Mouse (Mus musculus) kidney, adult 2 months (tissue): ENCODE results near the gene Atoh1. TPM values are rescaled to one million over a fixed set of nuclear protein-coding genes. Genes with fewer than 3 reads are reported as not detected.

Experiments
- DNase-seq: peaks from one replicate; pipeline ENCODE4 v3.0.0; 2021
- H3K27ac ChIP-seq: fragments of 200-500 bp; 2 replicates; pipeline ENCODE4 v1.5.1; 2012; ENCODE audit warnings: low read depth, low read length, control low read depth, inconsistent platforms; ENCODE audit not compliant: insufficient read depth
- H3K27me3 ChIP-seq: fragments of 200-500 bp; replicated peaks from 2 replicates; pipeline ENCODE4 v1.6.1; 2012; ENCODE audit warnings: mild to moderate bottlenecking, moderate library complexity, low read length, inconsistent platforms; ENCODE audit not compliant: control insufficient read depth, insufficient read depth
- H3K36me3 ChIP-seq: fragments of 200-500 bp; 2 replicates; pipeline ENCODE4 v1.6.1; 2012; ENCODE audit warnings: mild to moderate bottlenecking, moderate library complexity, low read length, inconsistent platforms; ENCODE audit not compliant: control insufficient read depth, insufficient read depth
- H3K4me1 ChIP-seq: fragments of 200-500 bp; 2 replicates; pipeline ENCODE4 v1.6.1; 2011; ENCODE audit warnings: low read length; ENCODE audit not compliant: control insufficient read depth, insufficient read depth
- H3K4me3 ChIP-seq: fragments of 200-500 bp; 2 replicates; pipeline ENCODE4 v1.5.1; 2011; ENCODE audit warnings: mild to moderate bottlenecking, low read depth, low read length, control low read depth; ENCODE audit not compliant: insufficient read depth
- CTCF ChIP-seq: fragments of 200-500 bp; conservative IDR thresholded peaks from 2 replicates; pipeline ENCODE4 v1.5.1; 2011; ENCODE audit warnings: low read depth, mild to moderate bottlenecking, control low read depth, low read length, moderate library complexity, mixed read lengths; ENCODE audit not compliant: insufficient read depth, insufficient read length
- POLR2A ChIP-seq: fragments of 200-500 bp; IDR thresholded peaks from one replicate; pipeline ENCODE4 v1.6.1; 2011; ENCODE audit warnings: low read depth, low read length, control low read depth
- WGBS: fragments of 180-500 bp; shearing (Covaris S2); methylation state at CpG from one replicate; pipeline ENCODE4 v1.1.7; 2018; 5-methylcytosine and 5-hydroxymethylcytosine counted together
- polyA plus RNA-seq: library from polyadenylated mRNA; depleted of rRNA; stranded (reverse); fragments of >200 nt; gene quantifications from 2 replicates; pipeline ENCODE4 v1.2.3, GENCODE M21; 2012

Gene Atoh1
- polyA plus RNA-seq, 1 experiment: not detected

DNA sequence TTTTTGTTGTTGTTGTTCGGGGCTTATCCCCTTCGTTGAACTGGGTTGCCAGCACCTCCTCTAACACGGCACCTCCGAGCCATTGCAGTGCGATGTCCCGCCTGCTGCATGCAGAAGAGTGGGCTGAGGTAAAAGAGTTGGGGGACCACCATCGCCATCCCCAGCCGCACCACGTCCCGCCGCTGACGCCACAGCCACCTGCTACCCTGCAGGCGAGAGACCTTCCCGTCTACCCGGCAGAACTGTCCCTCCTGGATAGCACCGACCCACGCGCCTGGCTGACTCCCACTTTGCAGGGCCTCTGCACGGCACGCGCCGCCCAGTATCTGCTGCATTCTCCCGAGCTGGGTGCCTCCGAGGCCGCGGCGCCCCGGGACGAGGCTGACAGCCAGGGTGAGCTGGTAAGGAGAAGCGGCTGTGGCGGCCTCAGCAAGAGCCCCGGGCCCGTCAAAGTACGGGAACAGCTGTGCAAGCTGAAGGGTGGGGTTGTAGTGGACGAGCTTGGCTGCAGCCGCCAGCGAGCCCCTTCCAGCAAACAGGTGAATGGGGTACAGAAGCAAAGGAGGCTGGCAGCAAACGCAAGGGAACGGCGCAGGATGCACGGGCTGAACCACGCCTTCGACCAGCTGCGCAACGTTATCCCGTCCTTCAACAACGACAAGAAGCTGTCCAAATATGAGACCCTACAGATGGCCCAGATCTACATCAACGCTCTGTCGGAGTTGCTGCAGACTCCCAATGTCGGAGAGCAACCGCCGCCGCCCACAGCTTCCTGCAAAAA is 496 bp downstream of the Atoh1 start:
- under 1% methylated on average over 53 of the region's 53 CpGs for WGBS
- H3K4me3 ChIP-seq: peak overlapping the region; percentile 42
- TF ChIP-seq POLR2A (no peak), CTCF (no peak)
- no peak for DNase-seq
- 0 out of 2 replicates have a peak, but pooled peaks cover 4% of the 10 kb centered on the region for H3K4me1 ChIP-seq
- peaks cover 11% of the 10 kb centered on the region for H3K27me3 ChIP-seq
- H3K27ac ChIP-seq: no peak overlapping the region
- no peaks in the 10 kb centered on the region for H3K36me3 ChIP-seq

DNA sequence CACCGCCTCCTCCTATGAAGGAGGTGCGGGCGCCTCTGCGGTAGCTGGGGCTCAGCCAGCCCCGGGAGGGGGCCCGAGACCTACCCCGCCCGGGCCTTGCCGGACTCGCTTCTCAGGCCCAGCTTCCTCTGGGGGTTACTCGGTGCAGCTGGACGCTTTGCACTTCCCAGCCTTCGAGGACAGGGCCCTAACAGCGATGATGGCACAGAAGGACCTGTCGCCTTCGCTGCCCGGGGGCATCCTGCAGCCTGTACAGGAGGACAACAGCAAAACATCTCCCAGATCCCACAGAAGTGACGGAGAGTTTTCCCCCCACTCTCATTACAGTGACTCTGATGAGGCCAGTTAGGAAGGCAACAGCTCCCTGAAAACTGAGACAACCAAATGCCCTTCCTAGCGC is 1.1 kb downstream of the Atoh1 start:
- H3K4me3 ChIP-seq: no peak overlapping the region
- no peak for DNase-seq
- 1% methylated on average over 19 of the region's 19 CpGs for WGBS
- H3K27ac ChIP-seq: no peak overlapping the region
- H3K4me1 ChIP-seq: 0 out of 2 replicates have a peak, but pooled peaks cover 4% of the 10 kb centered on the region
- no peaks in the 10 kb centered on the region for H3K36me3 ChIP-seq
- H3K27me3 ChIP-seq: peaks cover 13% of the 10 kb centered on the region
- TF ChIP-seq POLR2A (no peak), CTCF (no peak)

DNA sequence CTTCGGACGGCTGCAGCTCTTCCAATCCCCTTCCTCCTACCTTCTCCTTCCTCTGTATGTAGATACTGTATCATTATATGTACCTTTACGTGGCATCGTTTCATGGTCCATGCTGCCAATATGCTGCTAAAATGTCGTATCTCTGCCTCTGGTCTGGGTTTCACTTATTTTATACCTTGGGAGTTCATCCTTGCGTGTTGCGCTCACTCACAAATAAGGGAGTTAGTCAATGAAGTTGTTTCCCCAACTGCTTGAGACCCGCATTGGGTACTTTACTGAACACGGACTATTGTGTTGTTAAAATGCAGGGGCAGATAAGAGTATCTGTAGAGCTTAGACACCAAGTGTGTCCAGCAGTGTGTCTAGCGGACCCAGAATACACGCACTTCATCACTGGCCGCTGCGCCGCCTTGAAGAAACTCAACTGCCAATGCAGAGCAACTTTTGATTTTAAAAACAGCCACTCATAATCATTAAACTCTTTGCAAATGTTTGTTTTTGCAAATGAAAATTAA is 1.6 kb downstream of the Atoh1 start:
- Histone ChIP-seq H3K4me3 (no peak overlapping the region), H3K27me3 (peaks cover 13% of the 10 kb centered on the region), H3K4me1 (0 out of 2 replicates have a peak, but pooled peaks cover 4% of the 10 kb centered on the region), H3K36me3 (no peaks in the 10 kb centered on the region), H3K27ac (no peak overlapping the region)
- no peak for TF ChIP-seq CTCF
- WGBS: 13% methylated on average over 14 of the region's 14 CpGs
- no peak for DNase-seq

DNA sequence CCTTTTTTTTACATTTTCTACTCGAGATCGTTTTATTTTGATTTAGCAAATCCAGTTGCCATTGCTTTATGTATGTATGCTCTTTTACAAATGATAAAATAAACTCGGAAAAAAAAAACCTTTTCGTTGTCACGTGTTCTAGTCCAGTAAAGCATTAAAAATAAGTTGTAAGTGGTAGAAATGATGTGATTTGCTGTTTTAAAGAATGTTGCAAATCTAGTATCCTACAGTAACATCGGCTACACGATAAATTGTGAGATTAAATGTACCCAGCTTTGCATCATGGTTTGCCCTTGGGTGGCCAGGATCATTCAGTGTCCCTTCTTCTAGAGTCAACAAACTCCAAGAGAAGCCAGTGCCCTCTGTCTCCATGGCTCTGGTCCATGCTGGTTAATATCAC is 2.2 kb downstream of the Atoh1 start:
- no peak overlapping the region for H3K4me3 ChIP-seq
- no peak for DNase-seq
- H3K27me3 ChIP-seq: peaks cover 13% of the 10 kb centered on the region
- 0 out of 2 replicates have a peak, but pooled peaks cover 4% of the 10 kb centered on the region for H3K4me1 ChIP-seq
- H3K27ac ChIP-seq: no peak overlapping the region
- no peaks in the 10 kb centered on the region for H3K36me3 ChIP-seq
- TF ChIP-seq POLR2A (no peak), CTCF (no peak)
- WGBS: 8% methylated on average over 7 of the region's 7 CpGs

DNA sequence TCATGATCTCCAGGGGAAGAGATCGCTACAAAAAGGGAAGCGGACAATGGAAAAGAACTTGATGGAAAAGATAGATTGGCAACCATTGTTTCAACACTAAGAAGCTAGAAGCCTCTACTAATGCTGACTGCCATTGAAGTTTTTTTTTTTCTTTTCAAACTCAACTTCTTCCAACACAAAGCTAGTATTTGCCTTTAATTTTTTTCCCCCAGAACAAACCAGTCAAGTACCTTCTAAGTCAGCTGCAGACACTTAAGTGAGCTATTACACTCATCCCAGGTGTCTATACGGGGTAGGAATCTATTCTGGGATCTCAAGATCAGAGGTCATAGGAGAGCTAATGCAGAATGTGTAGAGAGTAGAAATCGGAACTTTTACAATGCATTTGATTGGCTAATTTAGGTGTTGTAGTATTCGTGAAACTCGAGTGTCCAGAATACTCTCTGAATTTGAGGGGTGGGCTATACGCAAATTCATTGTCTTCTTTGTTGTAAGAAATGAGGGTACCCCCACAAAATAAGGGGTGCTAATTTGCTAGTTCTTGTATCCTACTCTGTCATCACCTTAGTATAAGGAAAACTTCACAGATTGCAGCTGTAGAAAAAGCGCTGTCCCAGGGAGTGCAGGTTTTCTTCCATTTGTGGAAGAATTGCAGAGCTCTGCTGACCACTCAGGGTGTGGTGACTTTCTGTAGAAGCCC is 2.8 kb downstream of the Atoh1 start:
- H3K36me3 ChIP-seq: no peaks in the 10 kb centered on the region
- WGBS: 7% methylated on average over 8 of the region's 8 CpGs
- no peak for DNase-seq
- H3K4me1 ChIP-seq: 0 out of 2 replicates have a peak, but pooled peaks cover 4% of the 10 kb centered on the region
- TF ChIP-seq POLR2A (no peak), CTCF (no peak)
- H3K27ac ChIP-seq: no peak overlapping the region
- peaks cover 13% of the 10 kb centered on the region for H3K27me3 ChIP-seq
- no peak overlapping the region for H3K4me3 ChIP-seq

DNA sequence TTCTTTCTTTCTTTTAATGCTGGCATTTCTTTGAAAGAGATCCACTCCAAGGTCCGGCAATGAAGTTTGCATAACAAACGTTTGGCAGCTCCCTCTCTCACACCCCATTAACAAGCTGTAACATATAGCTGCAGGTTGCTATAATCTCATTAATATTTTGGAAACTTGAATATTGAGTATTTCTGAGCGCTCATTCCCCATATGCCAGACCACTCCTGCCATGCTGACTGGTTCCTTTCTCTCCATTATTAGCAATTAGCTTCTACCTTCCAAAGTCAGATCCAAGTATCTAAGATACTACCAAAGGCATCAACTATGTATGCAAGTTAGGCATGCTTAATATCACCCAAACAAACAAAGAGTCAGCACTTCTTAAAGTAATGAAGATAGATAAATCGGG is 4.4 kb downstream of the Atoh1 start:
- H3K4me3 ChIP-seq: no peak overlapping the region
- no peaks in the 10 kb centered on the region for H3K36me3 ChIP-seq
- 10% methylated on average over 4 of the region's 4 CpGs for WGBS
- no peak for DNase-seq
- H3K27ac ChIP-seq: no peak overlapping the region
- H3K4me1 ChIP-seq: 0 out of 2 replicates have a peak, but pooled peaks cover 4% of the 10 kb centered on the region
- peaks cover 13% of the 10 kb centered on the region for H3K27me3 ChIP-seq
- TF ChIP-seq POLR2A (no peak), CTCF (no peak)

DNA sequence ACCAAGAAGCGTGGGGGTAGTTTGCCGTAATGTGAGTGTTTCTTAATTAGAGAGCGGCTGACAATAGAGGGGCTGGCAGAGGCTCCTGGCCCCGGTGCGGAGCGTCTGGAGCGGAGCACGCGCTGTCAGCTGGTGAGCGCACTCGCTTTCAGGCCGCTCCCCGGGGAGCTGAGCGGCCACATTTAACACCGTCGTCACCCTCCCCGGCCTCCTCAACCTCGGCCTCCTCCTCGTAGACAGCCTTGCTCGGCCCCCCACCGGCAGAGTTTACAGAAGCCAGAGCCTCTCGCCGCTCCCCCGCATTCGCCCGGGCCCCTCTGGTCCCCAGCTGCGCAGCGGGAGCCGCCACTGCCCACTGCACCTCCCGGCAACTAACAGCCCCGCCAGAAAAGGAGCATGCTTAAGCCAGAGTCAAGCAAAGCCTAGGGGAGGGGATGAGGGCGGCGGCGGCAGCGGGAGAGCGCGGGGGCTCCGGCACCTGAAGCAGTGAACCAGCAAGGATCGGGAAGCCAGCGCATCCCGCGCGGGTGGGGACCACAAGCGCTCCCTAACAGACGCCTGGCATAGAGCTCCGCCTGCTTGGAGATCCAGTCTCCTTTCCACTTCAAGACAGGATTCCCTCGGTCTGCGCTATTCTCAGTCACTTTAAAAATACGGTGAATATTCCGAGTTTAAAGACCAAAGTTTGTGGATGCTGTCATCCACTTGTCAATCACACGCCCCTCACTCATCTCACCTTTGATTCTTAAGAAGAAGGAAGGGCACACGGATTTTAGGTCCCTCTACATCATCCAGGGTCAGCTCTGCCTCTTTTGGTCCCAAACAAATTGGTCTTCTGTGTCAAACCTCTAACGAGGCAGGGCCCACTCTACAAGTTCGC is 5.8 kb downstream of the Atoh1 start:
- Histone ChIP-seq H3K4me3 (no peak overlapping the region), H3K36me3 (no peaks in the 10 kb centered on the region), H3K4me1 (no peaks in the 10 kb centered on the region), H3K27me3 (peaks cover 10% of the 10 kb centered on the region), H3K27ac (no peak overlapping the region)
- DNase-seq: no peak
- TF ChIP-seq POLR2A (no peak), CTCF (no peak)
- WGBS: 5% methylated on average over 54 of the region's 54 CpGs
